Mouse (Mus musculus) liver, embryonic 14.5 days (tissue): ENCODE data around the gene Gm49405. TPM values are rescaled to one million over a fixed set of nuclear protein-coding genes. Genes with fewer than 3 reads are reported as not detected.
"Not testable (repeated sequence)": the region's sequence is repeated elsewhere in the genome, so short reads cannot be mapped to it uniquely, and the experiment has no call there.

ENCODE experiments used
- ATAC-seq: fragments of 200-750 bp; cut with Nextera tagmentation; 2 replicates; pipeline ENCODE4 v1.8.0; 2017; ENCODE audit warnings: moderate number of reproducible peaks, mild to moderate bottlenecking, moderate library complexity; ENCODE audit not compliant: insufficient read depth
- DNase-seq, 3 experiments: peaks; one replicate each; pipeline ENCODE4 v3.0.0-alpha.2; 2012 to 2013; ENCODE audit warnings: low read depth in 3 of 3, low spot score in 3 of 3
- H3K27ac ChIP-seq: fragments of 300-500 bp; sonication (generic); 2 replicates; pipeline ENCODE4 v1.5.1; 2014; ENCODE audit warnings: moderate library complexity, mild to moderate bottlenecking, control low read depth, inconsistent platforms
- H3K27me3 ChIP-seq: fragments of 300-500 bp; sonication (generic); 2 replicates; pipeline ENCODE4 v1.6.1; 2014; ENCODE audit warnings: mild to moderate bottlenecking, low read length, moderate library complexity; ENCODE audit not compliant: control insufficient read depth, insufficient read depth
- H3K36me3 ChIP-seq: fragments of 300-500 bp; sonication (generic); replicated peaks from 2 replicates; pipeline ENCODE4 v1.6.1; 2014; ENCODE audit warnings: low read depth; ENCODE audit not compliant: control insufficient read depth, insufficient read depth
- H3K4me1 ChIP-seq, 2 experiments: fragments of 200-500 bp in 1 of 2; fragments of 300-500 bp in 1 of 2; sonication (generic) in 1 of 2; replicated peaks; 2 replicates each; pipeline ENCODE4 v1.6.1; 2012 to 2014; ENCODE audit warnings: antibody characterized with exemption in 1 of 2, inconsistent platforms in 1 of 2, low read length in 1 of 2; ENCODE audit not compliant: control insufficient read depth in 2 of 2, insufficient read depth in 2 of 2
- H3K4me2 ChIP-seq: fragments of 300-500 bp; sonication (generic); 2 replicates; pipeline ENCODE4 v1.6.1; 2014; ENCODE audit warnings: low read depth, mild to moderate bottlenecking, control low read depth, moderate library complexity
- H3K4me3 ChIP-seq, 2 experiments: fragments of 200-500 bp in 1 of 2; fragments of 300-500 bp in 1 of 2; sonication (generic) in 1 of 2; 2 replicates each; pipeline ENCODE4 v1.5.1; 2012 to 2014; ENCODE audit warnings: low read depth in 2 of 2, low read length in 2 of 2, mild to moderate bottlenecking in 2 of 2, control low read depth in 1 of 2, inconsistent platforms in 1 of 2, moderate library complexity in 1 of 2; ENCODE audit not compliant: insufficient read depth in 1 of 2
- H3K9ac ChIP-seq: fragments of 300-500 bp; sonication (generic); replicated peaks from 2 replicates; pipeline ENCODE4 v1.6.1; 2014; ENCODE audit warnings: mild to moderate bottlenecking, control low read depth, moderate library complexity
- H3K9me3 ChIP-seq: fragments of 300-500 bp; sonication (generic); 2 replicates; pipeline ENCODE4 v1.6.1; 2016; ENCODE audit warnings: low read length, mixed read lengths; ENCODE audit not compliant: control insufficient read depth
- CTCF ChIP-seq: IDR thresholded peaks from 2 replicates; pipeline ENCODE4 v1.5.1; 2016; ENCODE audit warnings: antibody characterized with exemption, low read depth, control low read depth
- EP300 ChIP-seq: IDR thresholded peaks from 2 replicates; pipeline ENCODE4 v1.6.1; 2016; ENCODE audit warnings: antibody characterized with exemption, low read depth
- WGBS: fragments of 180-500 bp; shearing (Covaris S2); extraction: QIAGEN DNeasy Blood & Tissue Kit; methylation state at CpG from one replicate; pipeline ENCODE4 v1.1.7; 2014; ENCODE audit not compliant: insufficient replicate concordance; 5-methylcytosine and 5-hydroxymethylcytosine counted together
- polyA plus RNA-seq, 2 experiments: library from polyadenylated mRNA; depleted of rRNA in 1 of 2; stranded (reverse) in 1 of 2; unstranded in 1 of 2; fragments of >200 nt; fragmentation: Nextera tagmentation in 1 of 2; extraction: Ambion mirVana in 1 of 2; gene quantifications; 2 replicates each; pipeline versions ENCODE4 v1.2.1 to v1.2.3; 2012 to 2014

Gene Gm49405
- polyA plus RNA-seq, 2 experiments = 0.25 to 0.73 TPM

GRCm38 (mm10) chr19:4037788-4038232, 37.4 kb downstream of the Gm49405 start, which contains the start of gene Gstp1:
Gstp1 (minus strand) TSS chr19:4037985.
- Histone ChIP-seq H3K27me3 (no peaks in the 10 kb centered on the region), H3K9ac (peak within 1 kb of the TSS; percentile 68), H3K4me1 (peaks cover 3 to 23% of the 10 kb centered on the region in 2 experiments; a peak in 2 of 4 replicates), H3K27ac (peak within 1 kb of the TSS; percentile 10), H3K4me2 (peak within 1 kb of the TSS; percentile 64), H3K9me3 (no peaks in the 10 kb centered on the region), H3K36me3 (no peaks in the 10 kb centered on the region; the same call in 1 of the 2 replicates), H3K4me3 (peak within 1 kb of the TSS; percentile 62 to 81)
- WGBS = 0% methylated on average over 26 of the region's 26 CpGs
- peak; percentile 80 for ATAC-seq
- peak; percentile 68 to 71 (median 69) for DNase-seq
- peak; percentile 59 for TF ChIP-seq CTCF
- TF ChIP-seq EP300 = no peak

DNA sequence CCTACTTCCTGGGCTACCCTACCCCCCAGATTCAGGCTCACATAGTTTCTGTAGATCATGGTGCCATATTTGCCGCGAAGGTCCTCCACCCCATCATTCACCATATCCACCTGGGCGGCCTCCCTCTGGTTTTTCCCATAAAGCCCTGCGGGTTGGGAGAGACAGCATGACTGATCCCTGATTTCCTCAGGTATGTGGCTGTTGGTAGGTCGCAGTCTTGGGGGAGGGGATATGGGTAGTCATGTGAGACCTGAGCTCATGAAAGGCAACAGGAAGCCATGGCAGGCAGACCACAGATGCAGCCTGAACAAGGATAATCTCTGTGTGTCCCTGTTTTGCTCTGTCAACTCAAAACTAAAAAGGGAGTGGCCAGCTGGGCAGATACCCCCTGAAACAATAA, 40.5 kb downstream of the Gm49405 start:
- ATAC-seq, H3K9ac ChIP-seq, H3K4me3 ChIP-seq, H3K36me3 ChIP-seq, H3K27me3 ChIP-seq, H3K9me3 ChIP-seq, H3K4me2 ChIP-seq, DNase-seq, H3K27ac ChIP-seq: not testable (repeated sequence)
- 79% methylated on average over 5 of the region's 5 CpGs for WGBS
- peaks cover 9 to 34% of the 10 kb centered on the region in 2 experiments for H3K4me1 ChIP-seq

DNA sequence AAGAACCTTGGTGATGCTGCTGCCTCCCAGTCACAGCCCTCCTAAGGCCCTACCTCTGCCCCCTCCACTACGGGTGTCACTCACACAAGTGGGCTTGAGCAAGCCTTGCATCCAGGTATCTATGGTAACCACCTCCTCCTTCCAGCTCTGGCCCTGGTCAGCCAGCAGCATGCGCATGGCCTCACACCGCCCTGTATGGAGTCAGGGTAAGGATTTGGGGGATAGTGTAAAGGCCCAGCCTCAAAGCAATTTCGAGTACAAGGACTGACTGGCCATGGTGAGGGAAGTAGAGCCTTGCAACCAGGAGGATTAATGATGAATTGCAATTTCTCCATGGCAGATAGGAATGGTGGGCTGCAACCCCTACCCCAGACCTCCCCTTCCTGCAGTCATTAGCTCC, 41.1 kb downstream of the Gm49405 start:
- not testable (repeated sequence) for H3K4me2 ChIP-seq, ATAC-seq, DNase-seq, H3K27ac ChIP-seq, H3K9ac ChIP-seq, H3K9me3 ChIP-seq, H3K4me3 ChIP-seq, H3K36me3 ChIP-seq, H3K27me3 ChIP-seq
- 81% methylated on average over 3 of the region's 4 CpGs for WGBS
- peaks cover 14 to 35% of the 10 kb centered on the region in 2 experiments for H3K4me1 ChIP-seq

GRCm38 (mm10) chr19:4042124-4042523, 41.7 kb downstream of the Gm49405 start:
- Histone ChIP-seq H3K36me3 (no peaks in the 10 kb centered on the region), H3K9me3 (no peaks in the 10 kb centered on the region), H3K9ac (no peak overlapping the region), H3K27ac (no peak overlapping the region), H3K4me1 (peaks cover 21 to 39% of the 10 kb centered on the region in 2 experiments), H3K27me3 (no peaks in the 10 kb centered on the region), H3K4me3 (no peak overlapping the region), H3K4me2 (no peak overlapping the region)
- ATAC-seq = no peak
- DNase-seq = no peak
- WGBS = 64% methylated on average over 14 of the region's 14 CpGs
- no peak for TF ChIP-seq EP300
- TF ChIP-seq CTCF = no peak

DNA sequence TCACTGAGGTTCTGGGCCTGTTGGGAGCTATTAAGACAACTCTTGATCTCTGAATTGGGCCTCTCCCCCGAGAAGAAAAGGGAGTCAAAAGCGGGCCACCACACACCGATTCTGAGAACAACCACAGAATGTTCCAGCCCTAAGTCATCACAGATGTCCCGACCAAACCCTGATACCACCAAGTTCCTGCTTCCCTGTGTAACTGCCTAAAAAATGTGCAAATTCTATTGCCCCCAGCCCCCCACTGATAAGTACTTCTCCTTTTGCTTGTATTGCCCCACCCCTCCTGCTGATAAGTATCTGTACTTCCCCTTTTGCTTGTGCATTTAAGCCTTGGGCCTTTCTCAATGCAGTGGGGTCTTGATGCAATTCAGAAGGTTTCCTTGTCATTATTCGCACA, 43.7 kb downstream of the Gm49405 start:
- H3K9me3 ChIP-seq, H3K27ac ChIP-seq, ATAC-seq, H3K4me3 ChIP-seq, DNase-seq, H3K27me3 ChIP-seq, H3K4me2 ChIP-seq, H3K9ac ChIP-seq, H3K36me3 ChIP-seq: not testable (repeated sequence)
- peak; percentile 29; the same call in 1 of the 2 replicates for TF ChIP-seq EP300
- 34% methylated on average over 5 of the region's 5 CpGs for WGBS
- H3K4me1 ChIP-seq = peaks cover 25 to 44% of the 10 kb centered on the region in 2 experiments
